Mouse (Mus musculus) CH12F3 (cell line): Measurements from ENCODE around the gene Zdhhc18.

ENCODE experiments used
- in situ Hi-C: fragments of 300-500 bp; cut with MboI; formaldehyde crosslinking; loops from 2 replicates; pipeline ENCODE4 v1.14.3; 2020; ENCODE audit warnings: low sequenced_read_pairs

Zdhhc18 gene

DNA sequence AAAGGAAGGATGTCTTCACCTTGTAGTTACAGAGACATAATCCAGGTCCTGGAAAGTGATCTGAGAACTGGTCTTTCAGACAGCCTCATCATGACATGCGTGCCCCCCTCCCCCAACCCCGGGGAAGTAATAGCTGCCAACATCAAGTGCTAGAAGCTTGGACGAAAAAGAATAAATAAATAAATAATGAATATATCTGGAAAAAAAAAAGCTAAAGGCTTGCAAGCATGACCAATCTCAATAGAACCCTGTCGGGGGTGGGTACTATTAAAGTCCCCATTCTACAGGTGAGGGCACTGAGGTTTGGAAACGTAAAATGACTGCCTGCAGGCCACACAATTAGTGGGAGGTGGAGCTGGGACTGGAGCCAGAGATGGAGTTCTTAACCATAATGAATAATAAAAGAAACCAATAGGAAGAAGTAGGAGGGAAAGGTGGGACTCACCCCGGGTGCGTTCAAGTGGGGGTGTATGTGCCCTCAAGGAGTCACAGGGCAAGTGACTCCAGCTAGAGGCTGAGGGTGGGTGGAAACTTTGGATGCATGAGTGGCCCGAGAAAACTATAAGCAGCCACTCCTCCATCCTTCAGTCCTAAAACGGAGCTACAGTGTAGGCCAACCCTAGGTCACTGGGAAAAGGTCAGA lies 18.1 kb downstream of the Zdhhc18 start:
- in situ Hi-C loops, result no loop called here

DNA sequence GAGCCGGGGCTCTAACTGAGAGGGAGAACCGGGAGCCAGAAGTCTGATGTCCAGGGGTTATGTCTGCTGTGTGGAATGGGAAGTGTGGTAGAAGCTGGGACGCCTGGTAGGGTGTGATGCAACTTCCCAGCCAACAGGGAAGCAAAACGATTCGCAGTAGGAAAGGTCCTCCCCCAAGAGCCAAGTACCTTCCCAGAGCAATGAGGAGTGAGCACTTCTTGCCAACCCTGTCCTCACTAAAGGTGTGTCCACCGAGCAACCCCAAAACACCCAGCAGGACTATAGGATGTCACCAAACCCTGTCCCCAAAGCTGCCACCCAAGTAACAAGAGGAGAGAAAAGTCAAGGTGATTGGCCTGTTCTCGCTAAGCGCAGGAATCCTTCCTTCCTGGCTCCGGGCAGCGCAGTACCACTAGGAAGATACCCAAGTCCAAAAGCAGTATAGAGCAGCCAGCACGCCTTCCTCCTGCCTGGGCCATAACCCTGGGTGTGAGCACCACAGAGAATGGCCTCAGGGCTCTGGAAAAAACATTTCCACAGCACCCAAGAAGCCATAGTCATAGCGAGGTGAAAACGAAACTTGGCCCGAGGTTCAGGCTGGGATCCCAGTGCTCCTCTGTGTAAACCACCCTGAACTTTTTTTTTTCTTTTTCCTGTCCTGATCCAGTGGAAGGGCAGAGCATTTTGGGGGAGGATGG lies 18.7 kb downstream of the Zdhhc18 start:
- in situ Hi-C loops, result no loop called here

DNA sequence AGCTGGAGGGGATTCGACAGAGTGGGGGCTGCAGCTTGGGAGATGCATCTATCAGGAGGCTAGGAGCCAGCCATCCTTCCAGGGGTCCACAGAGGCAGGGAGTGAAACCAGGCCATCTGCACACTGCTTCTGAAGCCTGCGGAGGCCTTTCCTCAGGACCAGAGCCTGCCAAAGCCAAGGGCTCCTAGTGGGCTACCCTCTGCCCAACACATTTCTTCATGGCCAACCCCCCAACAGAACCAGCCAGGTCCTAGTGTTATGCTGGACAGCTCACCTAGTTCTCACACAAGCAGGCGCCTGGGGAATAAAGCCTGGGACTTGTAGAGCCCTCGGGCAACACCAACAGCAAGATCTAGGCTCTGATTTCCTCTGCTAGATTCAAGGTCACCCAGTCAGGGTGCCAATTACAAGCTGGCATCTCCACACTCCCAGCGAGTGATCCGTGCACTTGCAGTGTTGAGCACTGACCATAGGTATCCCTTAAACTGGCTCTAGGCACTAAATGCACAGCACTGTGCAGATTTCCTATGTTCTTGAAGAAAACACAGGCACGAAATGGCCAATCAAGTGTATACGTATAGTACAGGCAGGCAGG lies 19.5 kb downstream of the Zdhhc18 start:
- in situ Hi-C loops, result no loop called here

DNA sequence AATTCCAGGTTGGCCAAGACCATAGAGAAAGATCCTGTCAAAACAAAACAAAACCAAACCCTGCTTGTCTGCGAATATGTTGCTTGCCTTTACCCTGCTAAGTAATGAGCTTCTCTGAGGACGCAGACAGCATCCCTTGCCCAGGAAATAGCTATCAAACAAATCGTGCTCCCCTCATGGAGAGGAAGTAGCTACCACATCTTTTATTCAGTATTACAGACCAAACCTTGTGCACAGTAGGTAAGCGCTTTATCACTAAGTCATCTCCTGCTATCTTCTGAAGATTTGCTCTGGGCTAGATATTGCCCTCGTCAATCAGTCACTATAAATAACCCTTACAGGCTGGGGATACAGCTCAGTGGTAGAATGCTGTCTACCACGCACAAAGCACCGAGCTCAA lies 20.8 kb downstream of the Zdhhc18 start:
- in situ Hi-C loops, result no loop called here

DNA sequence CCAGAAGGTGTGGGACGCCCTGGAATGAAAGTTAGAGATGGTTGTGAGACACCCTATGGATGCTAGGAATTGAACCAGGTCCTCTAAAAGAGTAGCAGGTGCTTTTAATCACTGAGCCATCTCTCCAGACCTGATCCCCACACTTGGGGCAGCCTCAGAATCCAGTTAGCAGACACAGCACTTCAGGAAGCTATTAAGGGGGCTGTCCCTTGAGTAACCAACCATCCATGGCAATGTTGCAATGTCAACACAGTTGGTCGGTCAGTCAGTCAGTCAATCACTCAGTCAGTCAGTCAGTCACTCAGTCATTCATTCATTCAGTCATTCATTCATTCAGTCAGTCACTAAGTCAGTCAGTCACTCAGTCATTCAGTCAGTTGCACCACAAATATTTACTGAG lies 21.4 kb downstream of the Zdhhc18 start:
- in situ Hi-C loops, result no loop called here

DNA sequence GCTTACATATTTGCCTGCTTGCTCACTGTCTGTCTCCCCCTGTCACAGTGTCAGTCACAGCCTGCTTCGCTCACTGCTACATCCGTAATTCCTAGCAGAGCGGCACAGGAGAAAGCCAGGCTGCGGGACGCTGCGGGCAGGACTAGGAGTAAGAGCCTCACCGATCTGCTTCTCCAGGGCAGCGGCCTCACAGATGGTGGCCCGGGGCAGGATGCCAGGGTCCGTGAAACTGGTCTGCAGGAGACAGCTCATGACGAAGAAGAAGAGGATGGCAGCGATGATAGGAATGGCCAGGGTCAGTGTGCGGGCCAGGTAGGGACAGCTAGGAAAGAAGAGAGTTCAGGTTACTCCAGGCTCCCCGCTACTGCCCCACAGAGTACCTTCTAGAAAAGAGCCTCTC lies 22.9 kb downstream of the Zdhhc18 start:
- in situ Hi-C loops, result no loop called here

DNA sequence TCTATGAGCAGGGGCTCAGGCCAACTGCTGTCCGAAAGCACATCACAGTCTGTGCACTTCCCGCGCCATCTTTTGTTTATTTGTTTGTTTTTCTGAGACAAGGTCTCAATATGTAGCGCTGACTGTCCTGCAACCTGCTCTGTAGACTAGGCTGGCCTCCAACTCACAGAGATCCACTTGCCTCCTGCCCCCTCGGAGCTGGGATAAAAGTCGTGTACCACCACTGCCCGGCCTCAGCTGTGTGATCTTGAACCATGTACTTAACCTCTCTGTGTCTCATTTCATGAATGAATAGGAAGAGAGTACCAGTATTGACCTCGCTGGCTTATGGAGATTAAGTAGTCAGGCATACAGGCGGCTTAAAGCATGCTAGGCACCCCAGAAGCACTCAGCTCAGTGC lies 23.3 kb downstream of the Zdhhc18 start:
- in situ Hi-C loops, result no loop called here

DNA sequence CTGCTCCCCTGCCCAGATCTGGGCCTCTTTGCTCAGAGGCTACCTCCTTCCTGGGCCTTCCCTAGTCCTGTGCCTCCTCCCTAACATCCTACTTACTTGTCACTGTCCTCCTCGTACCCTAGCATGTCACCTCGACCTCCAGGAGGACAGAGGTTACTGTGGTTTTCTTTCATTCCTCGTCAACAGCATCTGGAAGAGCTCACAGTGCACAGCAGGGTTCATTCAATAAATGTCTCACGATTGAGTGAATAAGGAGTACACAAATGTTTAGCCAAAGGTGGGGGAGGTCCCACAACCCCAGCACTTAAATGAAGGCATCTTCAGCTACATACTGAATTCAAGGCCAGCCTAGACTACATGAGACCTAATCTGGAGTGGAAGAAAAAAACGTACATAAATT lies 23.7 kb downstream of the Zdhhc18 start:
- in situ Hi-C loops, result no loop called here

DNA sequence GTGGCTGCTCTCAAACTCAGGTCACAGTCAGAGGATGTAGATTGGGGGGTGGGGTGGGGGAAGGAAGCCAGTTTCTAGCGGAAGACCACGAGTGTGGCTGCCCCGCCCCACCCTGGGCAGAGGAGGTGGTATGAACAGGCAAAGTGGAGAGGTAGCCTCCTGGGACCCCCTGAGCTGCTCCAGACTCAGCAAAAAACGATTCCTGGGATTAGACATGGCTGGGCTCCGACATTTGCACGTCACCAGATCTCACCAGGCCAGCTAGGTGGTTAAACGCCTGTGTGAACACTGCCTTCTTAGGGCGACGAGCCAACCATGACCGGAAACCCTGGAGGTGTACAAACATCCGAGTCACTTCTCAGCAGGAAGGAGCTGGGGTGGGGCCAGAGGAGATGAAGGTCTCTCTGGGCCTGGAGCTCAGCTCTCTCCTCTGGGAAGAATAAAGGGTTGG lies 24.3 kb downstream of the Zdhhc18 start:
- in situ Hi-C loops, result no loop called here

DNA sequence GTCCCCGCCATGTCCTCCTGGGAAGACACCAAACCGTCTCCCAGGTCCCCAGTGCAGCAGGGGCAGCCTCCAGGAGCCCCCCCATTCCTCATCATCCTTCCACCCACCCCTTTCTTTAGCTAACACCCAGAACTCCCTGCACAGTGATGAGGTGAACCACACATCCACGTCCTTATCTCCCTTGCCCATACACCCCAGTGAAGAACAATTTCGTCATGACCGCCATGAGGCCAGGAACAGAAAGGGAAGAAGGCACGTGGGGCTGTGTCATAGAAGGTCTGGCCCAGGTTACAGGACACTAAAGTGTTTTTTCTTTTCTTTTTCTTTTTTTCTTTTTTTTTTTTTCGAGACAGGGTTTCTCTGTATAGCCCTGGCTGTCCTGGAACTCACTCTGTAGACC lies 25.1 kb downstream of the Zdhhc18 start:
- in situ Hi-C loops, result no loop called here

DNA sequence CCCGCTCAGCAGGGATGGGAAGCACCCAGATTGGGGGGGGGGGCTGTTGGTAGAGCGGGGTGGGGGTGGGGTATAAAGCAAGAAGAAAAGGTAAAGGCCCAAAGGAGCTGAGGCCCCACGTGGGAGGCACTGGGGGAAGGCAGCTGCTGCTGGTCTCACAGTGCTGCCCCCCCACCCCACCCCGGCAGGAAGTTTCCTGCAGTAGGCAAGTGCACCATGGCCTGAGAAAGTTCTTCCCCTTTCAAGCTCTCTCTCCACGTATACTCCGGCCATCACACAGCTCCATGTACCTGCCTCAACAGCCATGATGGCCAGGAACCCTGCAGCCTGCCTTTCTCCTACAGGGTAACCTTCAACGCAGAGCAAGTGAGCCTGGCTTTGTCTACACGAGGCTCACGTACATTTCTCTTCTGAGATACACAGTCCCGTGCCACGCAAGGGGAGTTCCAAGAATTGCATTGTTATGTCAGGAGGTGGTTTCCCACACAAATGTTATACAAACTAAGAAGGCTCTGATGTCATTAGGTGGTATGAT lies 27.7 kb downstream of the Zdhhc18 start:
- in situ Hi-C loops, result no loop called here

DNA sequence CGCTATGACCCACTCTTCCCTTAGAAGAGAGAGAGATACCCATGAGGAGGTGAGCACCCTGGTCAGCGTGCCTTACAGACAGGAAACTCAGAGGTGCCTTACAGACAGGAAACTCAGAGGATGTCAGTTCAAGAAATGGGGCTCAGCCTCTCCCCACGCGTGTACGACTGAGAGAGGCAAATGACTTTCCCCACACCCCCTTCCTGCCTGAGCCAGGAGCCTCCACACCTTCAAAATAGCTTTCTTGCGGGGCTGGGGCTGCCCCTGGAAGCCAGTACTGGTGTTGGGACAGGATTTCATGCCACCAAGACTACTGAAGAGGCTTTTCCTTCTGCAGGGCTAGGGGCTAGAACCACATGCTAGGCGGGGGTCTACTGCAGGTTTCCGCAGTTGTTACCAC lies 29.3 kb downstream of the Zdhhc18 start:
- in situ Hi-C loops, result no loop called here

DNA sequence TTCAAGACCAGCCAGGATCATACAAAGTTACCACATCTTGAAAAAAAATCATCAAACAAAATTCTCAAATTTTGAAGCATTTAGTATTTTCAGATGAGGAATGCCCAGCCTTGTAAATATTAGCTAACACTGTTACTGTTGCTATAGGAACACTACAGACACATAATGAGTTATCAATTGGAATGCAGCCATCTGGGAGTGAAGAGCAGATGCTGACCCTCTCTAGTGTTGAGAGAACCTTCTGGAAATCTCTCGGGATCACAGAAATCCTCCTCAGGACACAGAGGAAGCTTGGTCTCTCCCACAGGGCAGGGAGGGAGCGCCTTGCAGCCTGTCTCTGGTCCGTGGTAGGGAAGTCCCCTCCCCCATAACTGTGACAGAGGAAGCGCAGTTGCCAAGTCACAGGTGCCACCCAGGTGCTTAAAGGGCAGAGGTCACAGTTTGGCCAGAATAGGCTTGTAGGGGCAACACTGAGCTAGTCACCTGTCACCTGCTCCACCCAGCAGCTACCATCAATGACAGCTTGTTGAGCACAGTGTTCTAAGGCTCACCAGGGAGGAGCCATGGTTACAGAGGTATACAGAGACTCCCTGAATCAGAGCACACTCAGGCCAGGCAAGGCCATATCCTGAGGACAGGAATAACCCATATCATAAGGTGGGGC lies 30.3 kb downstream of the Zdhhc18 start:
- in situ Hi-C loops, result no loop called here

DNA sequence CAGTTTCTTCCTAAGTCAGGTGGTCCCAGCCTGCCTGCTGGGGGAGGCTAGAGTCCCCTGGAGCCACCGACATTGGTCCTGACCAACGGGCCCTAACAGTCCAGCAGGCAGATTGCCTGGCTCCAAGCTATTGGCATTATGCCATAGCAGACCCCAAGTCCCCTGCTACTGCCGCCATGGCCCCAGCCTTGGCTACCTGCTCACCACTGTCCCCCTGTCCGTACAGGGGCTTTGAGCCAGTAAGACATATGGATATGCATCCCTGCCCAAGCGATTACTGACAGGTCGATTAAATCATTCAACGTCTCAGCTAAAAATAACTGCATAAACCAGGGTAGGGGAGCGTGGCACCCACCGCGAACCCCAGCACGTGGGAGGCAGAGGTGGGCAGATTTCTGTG lies 32.0 kb downstream of the Zdhhc18 start:
- in situ Hi-C loops, result no loop called here

DNA sequence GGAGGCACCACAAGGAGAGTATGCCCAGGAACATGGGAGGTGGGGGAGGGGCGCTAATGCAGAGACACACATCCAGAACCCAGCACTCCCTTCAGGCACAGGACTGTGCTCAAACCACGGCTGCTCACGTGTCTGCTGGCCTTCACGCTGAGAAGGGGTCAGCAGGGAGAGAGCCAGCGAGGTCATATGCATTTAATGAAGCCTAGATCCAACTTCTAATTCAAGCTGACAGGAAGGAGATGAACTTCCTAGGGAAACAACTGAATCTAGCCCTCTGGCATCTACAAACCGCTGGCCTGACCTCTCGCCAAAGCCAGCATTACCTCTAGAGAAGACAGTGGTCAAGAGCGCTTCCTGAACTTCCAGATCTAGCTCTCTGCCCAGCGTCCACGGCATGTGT lies 34.5 kb downstream of the Zdhhc18 start:
- in situ Hi-C loops, result no loop called here

DNA sequence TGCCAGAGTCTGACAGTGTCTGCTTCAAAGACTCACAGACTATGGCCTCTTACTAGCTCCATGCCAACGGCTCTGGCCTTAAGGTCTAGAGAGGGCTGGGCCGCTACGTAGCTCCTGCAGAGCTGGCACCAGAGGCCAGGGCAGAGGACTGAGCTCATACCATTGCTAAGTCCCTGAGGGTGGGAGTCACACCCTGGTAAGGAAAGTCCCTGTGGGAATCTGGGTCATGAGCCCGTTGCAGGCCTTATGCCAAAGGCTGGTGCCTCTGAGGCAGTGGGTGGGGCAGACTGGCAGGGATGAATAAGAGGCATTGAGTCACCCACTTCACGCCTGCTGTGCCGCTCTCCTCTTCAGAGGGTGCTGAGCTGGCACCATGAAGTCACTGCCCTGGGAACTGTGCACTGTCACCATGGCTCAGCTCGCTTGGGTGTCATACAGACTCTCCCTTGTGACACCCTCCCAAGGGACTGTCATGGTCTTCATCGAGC lies 35.6 kb downstream of the Zdhhc18 start:
- in situ Hi-C loops, result no loop called here

DNA sequence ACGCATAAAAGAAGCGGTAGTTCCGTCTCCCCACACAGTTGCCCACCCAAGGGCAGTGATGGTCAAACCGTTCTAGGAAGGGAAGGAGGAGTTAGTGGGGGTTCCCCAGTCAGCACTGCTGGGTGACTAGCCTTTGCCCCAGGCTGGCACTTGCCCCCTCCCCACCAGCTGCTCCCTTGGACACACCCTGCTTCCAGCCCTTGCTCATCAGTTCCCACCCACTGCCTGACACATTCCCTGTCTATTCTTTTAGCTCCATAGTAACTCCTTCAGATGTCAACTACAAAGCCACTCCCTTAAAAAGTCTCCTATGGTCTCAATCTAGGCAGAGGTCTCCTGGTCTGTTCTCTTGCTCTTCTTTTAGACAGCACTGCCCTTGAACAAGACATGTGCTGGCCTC lies 36.1 kb downstream of the Zdhhc18 start:
- in situ Hi-C loops, result no loop called here

DNA sequence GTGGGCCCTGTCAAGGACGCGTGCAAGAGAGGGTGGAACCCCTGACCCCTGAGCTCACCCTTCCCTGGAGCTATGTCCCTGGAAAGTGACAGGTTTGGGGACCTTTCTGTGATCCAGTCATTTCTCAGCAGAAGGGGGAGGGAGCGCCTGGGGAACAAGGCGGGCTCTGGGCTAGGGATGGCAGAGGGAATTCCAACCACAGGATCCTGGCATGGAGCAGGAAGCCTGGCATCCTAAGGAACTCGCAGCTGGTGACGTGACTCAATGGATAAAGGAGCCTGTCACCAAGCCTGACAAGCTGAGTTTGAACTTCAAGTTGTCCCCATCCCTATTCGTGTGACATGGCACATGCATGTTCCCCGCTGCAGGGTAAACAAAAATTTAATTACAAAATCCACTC lies 36.9 kb downstream of the Zdhhc18 start:
- in situ Hi-C loops, result no loop called here

DNA sequence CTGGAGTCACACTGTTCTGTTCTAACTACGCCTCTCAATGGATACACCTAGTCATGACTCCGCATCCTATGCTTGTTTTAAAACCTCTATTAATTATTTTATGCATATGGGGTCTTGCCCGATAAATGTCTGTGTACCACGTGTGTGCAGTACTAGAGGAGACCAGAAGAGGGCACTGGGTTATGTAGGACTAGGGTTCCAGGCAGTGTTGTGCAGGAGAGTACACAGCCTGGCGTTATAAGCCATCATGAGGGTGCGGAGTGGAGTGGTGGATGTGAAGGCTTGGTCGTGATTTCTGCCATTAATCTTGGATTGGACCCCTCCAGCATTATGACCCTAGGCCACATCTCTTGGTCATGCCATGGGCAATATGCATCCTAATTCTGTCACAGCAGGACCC lies 37.5 kb downstream of the Zdhhc18 start:
- in situ Hi-C loops, result no loop called here

DNA sequence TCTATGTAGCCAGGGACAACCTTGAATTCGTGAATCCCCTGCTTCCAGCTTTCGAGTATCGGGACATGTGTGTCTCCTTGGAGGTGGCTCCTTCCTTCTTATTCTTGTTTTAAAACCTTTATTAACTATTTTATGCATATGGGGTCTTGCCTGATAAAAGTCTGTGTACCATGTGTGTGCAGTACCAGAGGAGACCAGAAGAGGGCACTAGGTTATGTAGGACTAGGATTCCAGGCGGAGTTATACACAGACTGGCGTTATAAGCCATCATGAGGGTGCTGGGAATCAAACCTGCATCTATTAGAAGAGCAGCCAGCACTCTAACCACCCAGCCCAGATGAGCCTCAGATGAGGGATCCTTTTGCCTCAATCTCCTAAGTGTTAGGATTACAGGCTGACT lies 38.1 kb downstream of the Zdhhc18 start:
- in situ Hi-C loops, result no loop called here

DNA sequence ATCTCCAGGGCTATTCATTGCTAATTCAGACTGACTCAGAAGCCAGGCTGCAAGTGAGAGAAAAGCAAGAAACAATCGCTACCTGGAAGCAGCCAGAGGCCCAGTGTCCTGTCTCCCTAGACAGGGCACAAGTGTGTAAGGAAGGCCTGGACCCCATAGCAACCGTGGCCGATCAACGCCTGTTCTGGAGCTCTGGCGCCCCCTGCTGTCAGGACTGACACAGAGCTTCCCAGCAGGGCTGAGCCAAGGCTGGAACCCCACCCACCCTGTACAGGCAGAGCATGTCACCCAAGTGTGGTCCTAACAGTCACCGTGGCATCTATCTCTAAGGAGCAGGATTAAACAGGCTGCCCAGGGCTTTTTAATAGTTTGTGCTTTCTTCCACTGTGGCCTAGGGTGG lies 40.2 kb downstream of the Zdhhc18 start:
- in situ Hi-C loops, result no loop called here

DNA sequence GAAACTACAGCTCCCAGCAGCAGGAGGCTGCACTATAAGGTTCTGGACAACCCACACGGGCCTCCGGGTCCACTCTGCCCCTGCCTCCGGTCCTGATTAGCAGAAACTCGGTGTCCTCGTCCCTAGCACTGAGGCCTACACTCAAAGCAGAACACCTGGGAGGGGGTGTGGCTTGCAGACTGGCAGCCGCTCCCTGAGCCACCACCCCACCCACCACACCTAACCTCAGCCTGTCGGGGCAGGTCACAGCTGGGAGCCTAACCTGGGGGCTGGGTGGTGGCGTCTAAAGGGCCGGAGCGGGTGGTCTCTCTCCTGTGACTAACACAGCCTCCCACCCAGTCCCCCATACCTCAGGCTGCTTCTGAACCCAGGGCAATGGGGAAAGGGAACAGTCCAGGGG lies 42.7 kb downstream of the Zdhhc18 start:
- in situ Hi-C loops, result no loop called here
